Mouse (Mus musculus) liver, adult 2 months (tissue): ENCODE data around the gene Fbxl21.

ENCODE experiments used
- CTCF ChIP-seq: fragments of 200-500 bp; IDR thresholded peaks from 2 replicates; pipeline ENCODE4 v1.5.1; 2011; ENCODE audit warnings: low read depth, low read length, control low read depth
- POLR2A ChIP-seq: fragments of 200-500 bp; IDR thresholded peaks from 2 replicates; pipeline ENCODE4 v1.6.1; 2011; ENCODE audit warnings: low read length, control low read depth; ENCODE audit not compliant: insufficient read depth; ENCODE audit errors: extremely low read depth

DNA sequence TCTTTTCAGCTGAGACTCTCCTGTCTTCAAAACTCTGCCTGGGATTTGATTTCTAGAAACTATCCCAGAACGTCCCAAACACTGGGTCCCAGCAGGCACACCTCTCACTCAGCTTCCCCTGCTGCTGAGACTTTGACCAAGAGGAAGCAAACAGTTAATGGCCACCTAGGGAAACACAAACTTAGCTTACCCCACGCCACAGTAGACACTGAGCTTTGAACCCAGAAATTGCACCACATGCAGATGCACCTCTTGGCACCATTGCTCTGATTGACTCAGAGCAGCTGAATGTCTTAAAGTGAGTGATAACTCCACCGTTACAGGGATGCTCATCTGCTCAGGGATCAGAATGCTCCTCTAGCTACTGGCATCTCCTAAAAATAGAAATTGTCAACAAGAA lies 36.5 kb downstream of the Fbxl21 start:
- no peak for TF ChIP-seq CTCF
- no peak for TF ChIP-seq POLR2A
